Mouse (Mus musculus) ovary, adult 2 months (tissue): Measurements from ENCODE around the gene Grb2. TPM values are rescaled to one million over a fixed set of nuclear protein-coding genes. Genes with fewer than 3 reads are reported as not detected.

Source experiments
- polyA plus RNA-seq: library from polyadenylated mRNA; depleted of rRNA; stranded (reverse); fragments of >200 nt; gene quantifications from 2 replicates; pipeline ENCODE4 v1.2.3, GENCODE M21; 2012; rRNA removed

The Grb2 gene
- 41.2 and 50.6 TPM in 2 replicates for polyA plus RNA-seq

GRCm38 (mm10) chr11:115708209-115708876, at the start of gene Grb2:
Grb2 (minus strand) TSS chr11:115708597.

GRCm38 (mm10) chr11:115627705-115628464, 80.5 kb downstream of the Grb2 start, which contains the start of gene Slc25a19:
Slc25a19 (minus strand) TSS chr11:115628295.

DNA sequence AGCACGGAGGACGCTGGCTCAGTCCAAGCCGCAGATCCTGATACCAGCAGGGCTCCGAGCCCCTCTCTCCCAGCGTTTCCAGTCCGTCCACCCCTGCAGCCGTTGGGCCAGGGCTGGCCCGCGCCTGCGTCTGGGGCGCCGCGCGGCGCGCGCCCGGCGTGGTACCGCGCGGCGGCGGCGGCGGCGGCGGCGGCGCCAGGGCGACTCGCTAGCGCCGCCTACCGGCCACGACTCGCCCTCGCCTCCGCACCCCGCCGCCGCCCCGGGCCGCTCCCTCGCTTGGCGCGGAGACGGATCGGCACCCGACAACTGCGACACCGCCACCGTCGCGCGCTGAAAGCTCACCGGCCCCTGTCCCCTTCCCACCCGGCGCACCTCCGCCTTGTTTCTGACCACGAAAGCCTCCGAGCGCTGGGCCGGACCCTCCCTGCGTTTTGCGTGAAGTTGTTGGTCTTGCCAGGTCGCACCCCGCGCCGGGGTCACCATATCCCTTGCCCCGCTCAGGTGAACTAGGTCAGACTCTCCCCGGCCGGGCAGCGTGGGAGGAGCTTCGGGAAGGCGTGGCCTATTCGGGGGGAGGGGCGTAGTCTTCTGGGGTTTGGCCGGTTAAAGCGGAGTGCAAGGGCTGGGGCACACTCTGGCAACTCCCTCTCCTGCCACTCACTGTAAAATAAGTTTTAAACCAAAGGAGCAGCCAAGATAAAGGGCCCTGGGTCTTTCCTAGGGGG, 95.8 kb downstream of the Grb2 start, which contains the start of gene Mif4gd:
Gene Mif4gd, minus strand, starts transcription at position 560 of the 728 bp plus-strand sequence.

DNA sequence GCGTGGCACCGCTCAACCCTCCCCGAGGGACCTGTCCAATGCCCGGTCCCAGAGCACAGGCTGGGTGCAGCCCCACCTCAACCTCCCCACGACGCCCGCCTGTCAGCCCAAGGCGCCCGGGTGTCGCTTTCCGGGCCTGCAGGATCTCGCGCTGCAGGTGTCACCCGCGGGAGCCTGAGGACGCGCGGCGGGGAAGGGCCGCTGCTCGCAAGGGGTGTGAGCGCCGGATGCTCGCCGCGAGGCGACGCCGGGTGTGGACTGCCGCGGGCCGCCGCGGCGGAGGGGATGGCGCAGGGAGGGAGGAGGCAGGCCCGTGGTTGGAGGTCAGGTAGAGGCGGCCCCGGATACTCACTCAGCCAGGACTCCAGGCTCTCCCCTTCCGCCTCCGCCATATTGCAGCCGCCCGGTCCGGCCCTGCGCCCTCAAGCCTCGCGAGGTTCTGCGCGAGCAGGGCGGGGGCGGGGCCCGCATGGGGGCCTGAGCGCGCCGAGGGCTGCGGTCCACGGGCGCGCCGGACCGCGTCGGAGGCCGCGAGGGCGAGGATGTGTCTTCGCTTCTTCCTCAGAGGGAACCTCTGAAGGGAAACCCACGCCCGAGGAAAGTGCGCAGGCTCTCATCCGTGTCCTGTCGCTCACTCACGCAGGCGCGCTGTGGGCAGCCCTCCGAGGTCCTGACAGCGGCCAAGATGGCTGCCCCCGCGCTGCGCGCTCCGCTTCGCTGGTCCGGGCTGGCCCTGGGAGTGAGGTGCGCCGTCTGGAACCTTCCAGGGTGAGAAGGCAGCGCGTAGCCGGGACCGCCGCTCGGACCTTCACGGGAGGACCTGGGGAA, 104.7 kb downstream of the Grb2 start, which contains the start of the genes Mrps7 and Gga3:
Gene Mrps7, plus strand, starts transcription at position 450 of the 828 bp plus-strand sequence.
Gene Gga3, minus strand, starts transcription at position 576 of the 828 bp plus-strand sequence.

Other genes starting within 250 kb of the Grb2 start
- gene Slc16a5, start 246.1 kb downstream of the Grb2 start, polyA plus RNA-seq = 0.41 and 0.72 TPM in 2 replicates
- 11.9 and 15.6 TPM in 2 replicates for gene Armc7, start 232.9 kb downstream of the Grb2 start, polyA plus RNA-seq
- 67.3 and 81.9 TPM in 2 replicates for gene Nt5c, start 216.7 kb downstream of the Grb2 start, polyA plus RNA-seq
- 203 and 234 TPM in 2 replicates for gene Jpt1, start 194.2 kb downstream of the Grb2 start, polyA plus RNA-seq
- gene Sumo2, start 172.3 kb downstream of the Grb2 start, polyA plus RNA-seq = 22.0 and 29.5 TPM in 2 replicates
- 51.0 and 59.5 TPM in 2 replicates for gene Nup85, start 144.2 kb downstream of the Grb2 start, polyA plus RNA-seq
- 22.3 and 27.0 TPM in 2 replicates for gene Mrps7, start 104.7 kb downstream of the Grb2 start, polyA plus RNA-seq
- 26.1 and 30.8 TPM in 2 replicates for gene Gga3, start 104.5 kb downstream of the Grb2 start, polyA plus RNA-seq
- gene Mif4gd, start 95.6 kb downstream of the Grb2 start, polyA plus RNA-seq = 108 and 116 TPM in 2 replicates
- 45.4 and 67.4 TPM in 2 replicates for gene Slc25a19, start 80.3 kb downstream of the Grb2 start, polyA plus RNA-seq
- 119 and 128 TPM in 2 replicates for gene Tmem94, start 56.8 kb upstream of the Grb2 start, polyA plus RNA-seq
- 60.9 and 66.5 TPM in 2 replicates for gene Caskin2, start 105.0 kb upstream of the Grb2 start, polyA plus RNA-seq
- gene Tsen54, start 106.1 kb upstream of the Grb2 start, polyA plus RNA-seq = 57.5 and 75.8 TPM in 2 replicates
- 56.8 and 75.3 TPM in 2 replicates for gene Llgl2, start 115.5 kb upstream of the Grb2 start, polyA plus RNA-seq
- 7.9 TPM in 2 replicates for gene Myo15b, start 149.8 kb upstream of the Grb2 start, polyA plus RNA-seq
- gene Smim5, start 191.4 kb upstream of the Grb2 start, polyA plus RNA-seq = 11.2 and 12.7 TPM in 2 replicates
- 0.61 and 0.83 TPM in 2 replicates for gene Smim6, start 203.4 kb upstream of the Grb2 start, polyA plus RNA-seq
- 48.2 and 49.0 TPM in 2 replicates for gene Sap30bp, start 224.7 kb upstream of the Grb2 start, polyA plus RNA-seq
- gene Recql5, start 224.9 kb upstream of the Grb2 start, polyA plus RNA-seq = 20.5 and 28.0 TPM in 2 replicates